Mouse (Mus musculus): ENCODE data around the gene 4930415L06Rik. TPM values are rescaled to one million over a fixed set of nuclear protein-coding genes. Genes with fewer than 3 reads are reported as not detected.

4930415L06Rik gene
- polyA plus RNA-seq (2017; shearing (Covaris generic)): under 1 TPM in 1 of 2 experiments, not detected in 1; 0.36 TPM

GRCm38 (mm10) chrX:89932752-89933151 lies at the start of gene 4930415L06Rik:
TSS of gene 4930415L06Rik (minus strand) at chrX:89932852.

Other genes with a start within 250 kb of the 4930415L06Rik start
- not detected for gene 4932429P05Rik, start 180.6 kb downstream of the 4930415L06Rik start, polyA plus RNA-seq (2017; shearing (Covaris generic))